Mouse (Mus musculus) CH12.LX (cell line): ENCODE results near the gene Pdlim1. TPM values are rescaled to one million over a fixed set of nuclear protein-coding genes. Genes with fewer than 3 reads are reported as not detected.

Experiments used
- DNase-seq: peaks from one replicate; pipeline ENCODE4 v3.0.0-alpha.2; 2013; ENCODE audit errors: extremely low read depth
- H3K27ac ChIP-seq: 2 replicates; pipeline ENCODE4 v1.5.1; 2012; ENCODE audit warnings: low read depth, mild to moderate bottlenecking, control low read depth, moderate library complexity; ENCODE audit not compliant: insufficient read depth
- H3K27me3 ChIP-seq: replicated peaks from 2 replicates; pipeline ENCODE3; 2012; ENCODE audit warnings: inconsistent platforms
- H3K36me3 ChIP-seq, 2 experiments: replicated peaks in 1 of 2; 2 replicates each; pipeline versions ENCODE3 to v1.6.1; 2012; ENCODE audit warnings: inconsistent platforms in 1 of 2, low read length in 1 of 2, mild to moderate bottlenecking in 1 of 2, mixed read lengths in 1 of 2, moderate library complexity in 1 of 2; ENCODE audit not compliant: control insufficient read depth in 1 of 2, insufficient read depth in 1 of 2
- H3K4me1 ChIP-seq, 2 experiments: 2 replicates each; pipeline ENCODE4 v1.6.1; 2012; ENCODE audit warnings: inconsistent platforms in 1 of 2, moderate library complexity in 1 of 2; ENCODE audit not compliant: insufficient read depth in 2 of 2, control insufficient read depth in 1 of 2
- H3K4me2 ChIP-seq: 2 replicates; pipeline ENCODE4 v1.6.1; 2012; ENCODE audit warnings: low read depth, mild to moderate bottlenecking, control low read depth; ENCODE audit not compliant: poor library complexity, insufficient read depth, severe bottlenecking
- H3K4me3 ChIP-seq, 3 experiments: fragments of 150-350 bp in 1 of 3; sonication (generic) in 1 of 3; replicated peaks in 1 of 3; 2 replicates each; pipeline versions ENCODE3 to v1.5.1; 2011 to 2012; ENCODE audit warnings: low read depth in 2 of 3, low read length in 2 of 3, mild to moderate bottlenecking in 2 of 3, moderate library complexity in 2 of 3, control low read depth in 1 of 3, improper control_type of control experiment in 1 of 3, inconsistent platforms in 1 of 3, mixed read lengths in 1 of 3; ENCODE audit not compliant: poor library complexity in 1 of 3
- H3K79me2 ChIP-seq: replicated peaks from 2 replicates; pipeline ENCODE4 v1.6.1; 2012; ENCODE audit warnings: mild to moderate bottlenecking, moderate library complexity; ENCODE audit not compliant: control insufficient read depth, poor library complexity, insufficient read depth, severe bottlenecking; ENCODE audit errors: extremely low read depth
- H3K9ac ChIP-seq: 2 replicates; pipeline ENCODE4 v1.6.1; 2012; ENCODE audit warnings: low read depth, mild to moderate bottlenecking, control low read depth, moderate library complexity; ENCODE audit not compliant: insufficient read depth
- H3K9me3 ChIP-seq: replicated peaks from 2 replicates; pipeline ENCODE3; 2012; ENCODE audit warnings: low read length, inconsistent platforms, mixed read lengths
- BHLHE40 ChIP-seq: IDR thresholded peaks from 2 replicates; pipeline ENCODE4 v1.6.1; 2011; ENCODE audit warnings: mild to moderate bottlenecking, low read depth, low read length, improper control_type of control experiment
- CHD2 ChIP-seq: IDR thresholded peaks from 2 replicates; pipeline ENCODE4 v1.6.1; 2011; ENCODE audit warnings: low read length, improper control_type of control experiment
- E2F4 ChIP-seq: IDR thresholded peaks from 2 replicates; pipeline ENCODE4 v1.6.1; 2011; ENCODE audit warnings: low read depth, low read length, improper control_type of control experiment; ENCODE audit not compliant: insufficient replicate concordance
- ELF1 ChIP-seq: IDR thresholded peaks from 2 replicates; pipeline ENCODE4 v1.6.1; 2014; ENCODE audit warnings: low read depth, mild to moderate bottlenecking, inconsistent platforms, low read length, improper control_type of control experiment
- ETS1 ChIP-seq: conservative IDR thresholded peaks from 2 replicates; pipeline ENCODE4 v1.6.1; 2012; ENCODE audit warnings: low read depth, mild to moderate bottlenecking, inconsistent platforms, low read length, improper control_type of control experiment, moderate library complexity
- HCFC1 ChIP-seq: IDR thresholded peaks from 2 replicates; pipeline ENCODE4 v1.6.1; 2012; ENCODE audit warnings: low read depth, mild to moderate bottlenecking, inconsistent platforms, low read length, improper control_type of control experiment
- IRF4 ChIP-seq: IDR thresholded peaks from 2 replicates; pipeline ENCODE4 v1.6.1; 2014; ENCODE audit warnings: low read depth, mild to moderate bottlenecking, inconsistent platforms, low read length, improper control_type of control experiment
- JUN ChIP-seq: IDR thresholded peaks from 2 replicates; pipeline ENCODE4 v1.6.1; 2011; ENCODE audit warnings: low read depth, mild to moderate bottlenecking, low read length, improper control_type of control experiment, moderate library complexity; ENCODE audit not compliant: insufficient read depth
- KAT2A ChIP-seq: IDR thresholded peaks from 2 replicates; pipeline ENCODE4 v1.6.1; 2012; ENCODE audit warnings: low read length, improper control_type of control experiment, inconsistent platforms; ENCODE audit not compliant: insufficient replicate concordance
- MAX ChIP-seq: IDR thresholded peaks from 2 replicates; pipeline ENCODE4 v1.6.1; 2011; ENCODE audit warnings: low read length, improper control_type of control experiment
- MAZ ChIP-seq: IDR thresholded peaks from 2 replicates; pipeline ENCODE4 v1.6.1; 2012; ENCODE audit warnings: low read depth, mild to moderate bottlenecking, inconsistent platforms, low read length, improper control_type of control experiment, moderate library complexity
- MYC ChIP-seq: IDR thresholded peaks from 2 replicates; pipeline ENCODE4 v1.6.1; 2011; ENCODE audit warnings: low read depth, mild to moderate bottlenecking, improper control_type of control experiment, low read length
- PAX5 ChIP-seq: IDR thresholded peaks from 2 replicates; pipeline ENCODE4 v1.6.1; 2012; ENCODE audit warnings: low read length, inconsistent platforms, mixed read lengths
- RCOR1 ChIP-seq: conservative IDR thresholded peaks from 2 replicates; pipeline ENCODE4 v1.6.1; 2012; ENCODE audit warnings: low read depth, mild to moderate bottlenecking, inconsistent platforms, low read length, improper control_type of control experiment
- SIN3A ChIP-seq: IDR thresholded peaks from 2 replicates; pipeline ENCODE4 v1.6.1; 2012; ENCODE audit warnings: low read length, improper control_type of control experiment, inconsistent platforms
- SMC3 ChIP-seq: IDR thresholded peaks from 2 replicates; pipeline ENCODE4 v1.6.1; 2011; ENCODE audit warnings: low read depth, low read length, improper control_type of control experiment
- TCF12 ChIP-seq: IDR thresholded peaks from 2 replicates; pipeline ENCODE4 v1.6.1; 2014; ENCODE audit warnings: low read depth, mild to moderate bottlenecking, inconsistent platforms, low read length, improper control_type of control experiment
- UBTF ChIP-seq: IDR thresholded peaks from 2 replicates; pipeline ENCODE4 v1.6.1; 2012; ENCODE audit warnings: low read depth, mild to moderate bottlenecking, inconsistent platforms, low read length, improper control_type of control experiment, moderate library complexity
- USF1 ChIP-seq: IDR thresholded peaks from 2 replicates; pipeline ENCODE4 v1.6.1; 2014; ENCODE audit warnings: low read depth, mild to moderate bottlenecking, inconsistent platforms, low read length, improper control_type of control experiment
- ZKSCAN1 ChIP-seq: IDR thresholded peaks from 2 replicates; pipeline ENCODE4 v1.6.1; 2012; ENCODE audit warnings: low read depth, inconsistent platforms, low read length, improper control_type of control experiment, borderline replicate concordance
- ZMIZ1 ChIP-seq: IDR thresholded peaks from 2 replicates; pipeline ENCODE4 v1.6.1; 2012; ENCODE audit warnings: low read depth, mild to moderate bottlenecking, inconsistent platforms, low read length, improper control_type of control experiment
- dilution Hi-C: fragments of 300-500 bp; cut with MboI; formaldehyde crosslinking; loops from 2 replicates; pipeline ENCODE4 v1.14.3; 2020; ENCODE audit warnings: low sequenced_read_pairs; ENCODE audit not compliant: extremely low pct_unique_long_range_greater_than_20kb, extremely low pct_ligation_motif_present
- in situ Hi-C: fragments of 300-500 bp; cut with MboI; formaldehyde crosslinking; loops from 3 replicates; pipeline ENCODE4 v1.14.3; 2019; ENCODE audit warnings: low sequenced_read_pairs, low pct_ligation_motif_present, low pct_unique_long_range_greater_than_20kb, mixed read lengths
- polyA plus RNA-seq: library from polyadenylated mRNA; unstranded; fragments of >175 nt; gene quantifications from 2 replicates; pipeline ENCODE4 v1.2.1, GENCODE M21; 2012; ENCODE audit warnings: low read depth; ENCODE audit not compliant: insufficient read length
- total RNA-seq, 2 experiments: library from RNA; depleted of rRNA; stranded (reverse); fragments of 300-350 nt in 1 of 2; fragments of >200 nt in 1 of 2; gene quantifications; 2 replicates each; pipeline ENCODE4 v1.2.3; 2012 to 2014

The Pdlim1 gene
- total and polyA plus RNA-seq, 3 experiments, result 15.1 to 54.9 (median 18.7) TPM

DNA sequence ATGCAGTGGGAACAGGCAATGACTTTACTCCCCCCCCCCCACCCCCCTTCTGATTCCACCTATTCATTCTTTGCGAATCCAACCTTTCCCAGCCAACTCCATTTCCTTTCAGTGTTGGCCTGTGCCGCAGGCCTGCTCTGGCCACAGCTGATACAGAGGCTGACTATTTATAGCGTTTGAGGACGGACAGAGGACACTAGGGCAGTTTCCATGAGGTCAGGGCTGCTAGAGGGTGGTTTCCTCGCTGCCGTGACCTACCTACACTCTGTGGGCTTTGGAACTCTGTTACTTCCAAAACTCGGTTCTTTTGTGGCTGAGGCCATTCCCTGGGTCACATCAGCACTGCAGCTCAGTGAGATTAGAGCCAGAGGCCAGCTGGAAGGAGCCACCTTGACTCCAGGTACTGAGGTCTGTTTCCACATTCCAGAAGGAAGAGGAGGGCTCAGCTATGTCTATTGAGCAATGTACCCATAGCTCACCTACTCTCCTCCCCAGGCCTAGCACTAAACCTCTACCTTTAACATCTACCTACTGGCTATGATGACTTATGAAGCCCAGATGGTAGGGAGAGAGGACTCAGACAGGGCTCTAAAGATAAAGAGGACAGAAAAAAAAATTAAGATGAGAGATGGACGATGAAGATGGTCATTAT, 6.9 kb upstream of the Pdlim1 start:
- Histone ChIP-seq H3K9ac (no peak overlapping the region), H3K9me3 (peaks cover 1% of the 10 kb centered on the region), H3K4me3 (no peak overlapping the region), H3K4me1 (peaks cover 0 to 4% of the 10 kb centered on the region in 2 experiments; a peak in 1 of 4 replicates), H3K79me2 (no peaks in the 10 kb centered on the region), H3K36me3 (no peaks in the 10 kb centered on the region), H3K27me3 (no peaks in the 10 kb centered on the region), H3K4me2 (0 out of 2 replicates have a peak overlapping the region, but pooled peaks have one; percentile 19), H3K27ac (no peak overlapping the region)
- DNase-seq, result no peak
- TF ChIP-seq ZMIZ1 (no peak), PAX5 (no peak), E2F4 (no peak), ETS1 (no peak), MAZ (no peak), ZKSCAN1 (no peak), UBTF (no peak), CHD2 (no peak), SMC3 (no peak), TCF12 (no peak), ELF1 (no peak), IRF4 (no peak), HCFC1 (no peak), MAX (no peak), KAT2A (no peak)
- in situ Hi-C loops, result no loop called here
- dilution Hi-C loops, result no loop called here

DNA sequence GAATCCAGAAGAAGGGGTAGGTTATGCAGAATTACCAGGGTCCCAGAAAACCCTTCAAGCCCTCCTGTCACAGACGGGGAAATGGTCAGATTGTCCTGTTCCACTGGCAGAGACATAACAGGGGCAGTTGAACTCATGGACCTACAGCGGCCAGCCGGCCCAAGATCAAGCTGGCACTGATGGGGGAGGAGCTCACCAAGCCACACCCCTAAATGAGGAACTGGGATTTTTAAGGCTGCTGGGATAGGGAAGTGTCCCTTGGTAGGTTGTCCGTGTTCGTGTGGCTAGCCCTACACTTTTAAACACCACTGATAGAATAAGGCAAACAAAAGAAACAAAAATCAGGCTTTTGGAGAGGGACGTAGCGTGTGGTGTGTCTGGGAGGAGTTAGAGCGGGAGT, 5.9 kb upstream of the Pdlim1 start:
- Histone ChIP-seq H3K36me3 (no peaks in the 10 kb centered on the region), H3K27me3 (no peaks in the 10 kb centered on the region)
- no peak for DNase-seq
- no peak for TF ChIP-seq PAX5
- TF ChIP-seq JUN, result no peak
- TF ChIP-seq RCOR1, result no peak
- TF ChIP-seq SIN3A, result no peak
- TF ChIP-seq BHLHE40, result no peak
- TF ChIP-seq HCFC1, result no peak
- TF ChIP-seq E2F4, result no peak
- TF ChIP-seq USF1, result no peak
- TF ChIP-seq MYC, result no peak
- TF ChIP-seq, all 38 proteins: peak for 0
- no peak overlapping the region for H3K9ac ChIP-seq
- no peak overlapping the region for H3K4me3 ChIP-seq
- no peaks in the 10 kb centered on the region for H3K79me2 ChIP-seq
- H3K4me2 ChIP-seq, result no peak overlapping the region
- peaks cover 0 to 4% of the 10 kb centered on the region in 2 experiments; a peak in 1 of 4 replicates for H3K4me1 ChIP-seq
- dilution Hi-C loops (no loop called here), in situ Hi-C loops (no loop called here)
- peaks cover 1% of the 10 kb centered on the region for H3K9me3 ChIP-seq
- H3K27ac ChIP-seq, result no peak overlapping the region
